Mouse (Mus musculus): ENCODE data around the gene Olfr1451. TPM values are rescaled to one million over a fixed set of nuclear protein-coding genes. Genes with fewer than 3 reads are reported as not detected.
"Not testable (repeated sequence)": the region's sequence is repeated elsewhere in the genome, so short reads cannot be mapped to it uniquely, and the experiment has no call there.

Olfr1451 gene
- polyA plus RNA-seq (2014; fragmentation: Nextera tagmentation; extraction: Ambion mirVana) = not detected in 2 replicates

- Histone ChIP-seq H3K9me3 (ENCODE audit: control insufficient read depth, low read length) (no peaks in the 10 kb centered on the region; the same call in 1 of the 2 replicates), H3K4me1 (ENCODE audit: control insufficient read depth, insufficient read depth, low read length) (no peaks in the 10 kb centered on the region), H3K4me3 (ENCODE audit: low read depth, low read length) (no peak within 1 kb of the TSS), H3K9ac (ENCODE audit: low read length) (no peak within 1 kb of the TSS), H3K4me2 (ENCODE audit: low read depth, severe bottlenecking) (no peak within 1 kb of the TSS), H3K27me3 (ENCODE audit: control insufficient read depth, insufficient read depth, low read length) (no peaks in the 10 kb centered on the region), H3K27ac (replicated peaks; ENCODE audit: low read depth, low read length) (no peak within 1 kb of the TSS), H3K36me3 (ENCODE audit: control insufficient read depth, insufficient read depth, low read length) (no peaks in the 10 kb centered on the region)
- no peak for ATAC-seq (ENCODE audit: insufficient number of reproducible peaks, low FRiP score, low TSS enrichment, low read depth)
- DNase-seq (ENCODE audit: low spot score) = no peak
- WGBS = 78% methylated on average over 2 of the region's 2 CpGs
Observed at GRCm38 (mm10) chr19:12994714-12995113, at the start of gene Olfr1451. Gene Olfr1451 (plus strand): TSS chr19:12995014.

GRCm38 (mm10) chr19:12949958-12950357, 44.9 kb upstream of the Olfr1451 start, which contains the start of gene Olfr1450:
Gene Olfr1450 (plus strand): TSS chr19:12950258.
- H3K4me2 ChIP-seq (ENCODE audit: low read depth, severe bottlenecking) = no peak within 1 kb of the TSS
- H3K9me3 ChIP-seq (ENCODE audit: control insufficient read depth, low read length) = no peaks in the 10 kb centered on the region
- H3K9ac ChIP-seq (ENCODE audit: low read length) = no peak within 1 kb of the TSS
- H3K36me3 ChIP-seq (ENCODE audit: control insufficient read depth, insufficient read depth, low read length) = no peaks in the 10 kb centered on the region
- H3K4me1 ChIP-seq (ENCODE audit: control insufficient read depth, insufficient read depth, low read length) = no peaks in the 10 kb centered on the region
- DNase-seq (ENCODE audit: low spot score) (no peak), ATAC-seq (ENCODE audit: insufficient number of reproducible peaks, low FRiP score, low TSS enrichment, low read depth) (no peak)
- WGBS = 94% methylated on average over 1 of the region's 1 CpGs
- no peak within 1 kb of the TSS for H3K27ac ChIP-seq (replicated peaks; ENCODE audit: low read depth, low read length)
- no peaks in the 10 kb centered on the region for H3K27me3 ChIP-seq (ENCODE audit: control insufficient read depth, insufficient read depth, low read length)
- H3K4me3 ChIP-seq (ENCODE audit: low read depth, low read length) = no peak within 1 kb of the TSS

GRCm38 (mm10) chr19:12970082-12970481, 24.7 kb upstream of the Olfr1451 start:
- not testable (repeated sequence) for DNase-seq (ENCODE audit: low spot score); ATAC-seq (ENCODE audit: insufficient number of reproducible peaks, low FRiP score, low TSS enrichment, low read depth); H3K27me3 ChIP-seq (ENCODE audit: control insufficient read depth, insufficient read depth, low read length); H3K9me3 ChIP-seq (ENCODE audit: control insufficient read depth, low read length); H3K9ac ChIP-seq (ENCODE audit: low read length); H3K4me3 ChIP-seq (ENCODE audit: low read depth, low read length); H3K4me2 ChIP-seq (ENCODE audit: low read depth, severe bottlenecking); H3K27ac ChIP-seq (replicated peaks; ENCODE audit: low read depth, low read length); H3K4me1 ChIP-seq (ENCODE audit: control insufficient read depth, insufficient read depth, low read length); H3K36me3 ChIP-seq (ENCODE audit: control insufficient read depth, insufficient read depth, low read length)
- WGBS = 84% methylated on average over 5 of the region's 5 CpGs

GRCm38 (mm10) chr19:12992316-12992715, 2.5 kb upstream of the Olfr1451 start:
- DNase-seq (ENCODE audit: low spot score); H3K27me3 ChIP-seq (ENCODE audit: control insufficient read depth, insufficient read depth, low read length); H3K4me3 ChIP-seq (ENCODE audit: low read depth, low read length); H3K9me3 ChIP-seq (ENCODE audit: control insufficient read depth, low read length); H3K4me2 ChIP-seq (ENCODE audit: low read depth, severe bottlenecking); H3K9ac ChIP-seq (ENCODE audit: low read length); H3K4me1 ChIP-seq (ENCODE audit: control insufficient read depth, insufficient read depth, low read length); H3K27ac ChIP-seq (replicated peaks; ENCODE audit: low read depth, low read length); ATAC-seq (ENCODE audit: insufficient number of reproducible peaks, low FRiP score, low TSS enrichment, low read depth); H3K36me3 ChIP-seq (ENCODE audit: control insufficient read depth, insufficient read depth, low read length): not testable (repeated sequence)
- whole genome bisulfite sequencing = 91% methylated on average over 4 of the region's 4 CpGs

GRCm38 (mm10) chr19:13028227-13028626, 33.4 kb downstream of the Olfr1451 start, which contains the start of gene Olfr1453:
Gene Olfr1453 (minus strand): TSS chr19:13028327.
- no peak for ATAC-seq (ENCODE audit: insufficient number of reproducible peaks, low FRiP score, low TSS enrichment, low read depth)
- H3K9me3 ChIP-seq (ENCODE audit: control insufficient read depth, low read length) = no peaks in the 10 kb centered on the region; the same call in 1 of the 2 replicates
- WGBS = 71% methylated on average over 1 of the region's 1 CpGs

More at GRCm38 (mm10) chr19:13028227-13028626, 33.4 kb downstream of the Olfr1451 start, which contains the start of gene Olfr1453:
- no peak for DNase-seq (ENCODE audit: low spot score)
- Histone ChIP-seq H3K9ac (ENCODE audit: low read length) (no peak within 1 kb of the TSS), H3K27ac (replicated peaks; ENCODE audit: low read depth, low read length) (no peak within 1 kb of the TSS), H3K4me1 (ENCODE audit: control insufficient read depth, insufficient read depth, low read length) (no peaks in the 10 kb centered on the region), H3K4me3 (ENCODE audit: low read depth, low read length) (no peak within 1 kb of the TSS), H3K36me3 (ENCODE audit: control insufficient read depth, insufficient read depth, low read length) (no peaks in the 10 kb centered on the region), H3K27me3 (ENCODE audit: control insufficient read depth, insufficient read depth, low read length) (no peaks in the 10 kb centered on the region), H3K4me2 (ENCODE audit: low read depth, severe bottlenecking) (no peak within 1 kb of the TSS)

Other genes with a start within 250 kb of the Olfr1451 start
- 0.64 and 1.2 TPM in 2 replicates for gene Cntf, start 229.4 kb upstream of the Olfr1451 start, polyA plus RNA-seq (2014; fragmentation: Nextera tagmentation; extraction: Ambion mirVana)
- gene Zfp91, start 198.9 kb upstream of the Olfr1451 start, polyA plus RNA-seq (2014; fragmentation: Nextera tagmentation; extraction: Ambion mirVana) = 10.4 and 10.8 TPM in 2 replicates
- 0.58 and 1.4 TPM in 2 replicates for gene Lpxn, start 198.8 kb upstream of the Olfr1451 start, polyA plus RNA-seq (2014; fragmentation: Nextera tagmentation; extraction: Ambion mirVana)
- gene Gm5244, start 148.3 kb upstream of the Olfr1451 start, polyA plus RNA-seq (2014; fragmentation: Nextera tagmentation; extraction: Ambion mirVana) = not detected in 2 replicates
- gene Olfr1444, start 137.7 kb upstream of the Olfr1451 start, polyA plus RNA-seq (2014; fragmentation: Nextera tagmentation; extraction: Ambion mirVana) = not detected in 2 replicates
- gene Olfr1445, start 111.2 kb upstream of the Olfr1451 start, polyA plus RNA-seq (2014; fragmentation: Nextera tagmentation; extraction: Ambion mirVana) = not detected in 2 replicates
- not detected in 2 replicates for gene Olfr1446, start 101.5 kb upstream of the Olfr1451 start, polyA plus RNA-seq (2014; fragmentation: Nextera tagmentation; extraction: Ambion mirVana)
- gene Olfr1447, start 91.3 kb upstream of the Olfr1451 start, polyA plus RNA-seq (2014; fragmentation: Nextera tagmentation; extraction: Ambion mirVana) = not detected in 2 replicates
- not detected in 2 replicates for gene Olfr1448, start 70.6 kb upstream of the Olfr1451 start, polyA plus RNA-seq (2014; fragmentation: Nextera tagmentation; extraction: Ambion mirVana)
- gene Olfr1449, start 64.2 kb upstream of the Olfr1451 start, polyA plus RNA-seq (2014; fragmentation: Nextera tagmentation; extraction: Ambion mirVana) = not detected in 2 replicates
- gene Olfr1450, start 44.8 kb upstream of the Olfr1451 start, polyA plus RNA-seq (2014; fragmentation: Nextera tagmentation; extraction: Ambion mirVana) = not detected in 2 replicates
- not detected in 2 replicates for gene Olfr1453, start 33.3 kb downstream of the Olfr1451 start, polyA plus RNA-seq (2014; fragmentation: Nextera tagmentation; extraction: Ambion mirVana)
- not detected in 2 replicates for gene Olfr1454, start 65.6 kb downstream of the Olfr1451 start, polyA plus RNA-seq (2014; fragmentation: Nextera tagmentation; extraction: Ambion mirVana)
- gene Olfr1457, start 102.9 kb downstream of the Olfr1451 start, polyA plus RNA-seq (2014; fragmentation: Nextera tagmentation; extraction: Ambion mirVana) = not detected in 2 replicates
- gene Olfr1458, start 111.8 kb downstream of the Olfr1451 start, polyA plus RNA-seq (2014; fragmentation: Nextera tagmentation; extraction: Ambion mirVana) = not detected in 2 replicates
- not detected in 2 replicates for gene Olfr1459, start 154.5 kb downstream of the Olfr1451 start, polyA plus RNA-seq (2014; fragmentation: Nextera tagmentation; extraction: Ambion mirVana)
- not detected in 2 replicates for gene Olfr1461, start 168.0 kb downstream of the Olfr1451 start, polyA plus RNA-seq (2014; fragmentation: Nextera tagmentation; extraction: Ambion mirVana)
- gene Olfr1462, start 190.7 kb downstream of the Olfr1451 start, polyA plus RNA-seq (2014; fragmentation: Nextera tagmentation; extraction: Ambion mirVana) = not detected in 2 replicates
- not detected in 2 replicates for gene Olfr1463, start 236.3 kb downstream of the Olfr1451 start, polyA plus RNA-seq (2014; fragmentation: Nextera tagmentation; extraction: Ambion mirVana)